Mouse (Mus musculus) MEL (cell line): ENCODE results near the gene Cebpg. TPM values are rescaled to one million over a fixed set of nuclear protein-coding genes. Genes with fewer than 3 reads are reported as not detected.

Experiments used
- DNase-seq: peaks from one replicate; pipeline ENCODE4 v3.0.0; 2011; ENCODE audit warnings: low read depth, low spot score
- H3K27ac ChIP-seq: 2 replicates; pipeline ENCODE4 v1.5.1; 2012; ENCODE audit warnings: low read depth, mild to moderate bottlenecking, control low read depth, low read length, moderate library complexity; ENCODE audit not compliant: control insufficient read depth
- H3K27me3 ChIP-seq, 2 experiments: fragments of 150-350 bp in 1 of 2; sonication (generic) in 1 of 2; 2 replicates each; pipeline ENCODE4 v1.6.1; 2012; ENCODE audit warnings: low read length in 2 of 2, mild to moderate bottlenecking in 2 of 2, improper control_type of control experiment in 1 of 2, moderate library complexity in 1 of 2; ENCODE audit not compliant: insufficient read depth in 2 of 2, control insufficient read depth in 1 of 2
- H3K36me3 ChIP-seq, 2 experiments: 2 replicates each; pipeline ENCODE4 v1.6.1; 2012 to 2014; ENCODE audit warnings: low read length in 2 of 2, improper control_type of control experiment in 1 of 2, inconsistent platforms in 1 of 2, mild to moderate bottlenecking in 1 of 2; ENCODE audit not compliant: insufficient read depth in 2 of 2, control insufficient read depth in 1 of 2
- H3K4me1 ChIP-seq, 2 experiments: fragments of 150-350 bp in 1 of 2; sonication (generic) in 1 of 2; 2 replicates each; pipeline ENCODE4 v1.6.1; 2012; ENCODE audit warnings: low read length in 2 of 2, improper control_type of control experiment in 1 of 2, mild to moderate bottlenecking in 1 of 2; ENCODE audit not compliant: insufficient read depth in 2 of 2, control insufficient read depth in 1 of 2
- H3K4me3 ChIP-seq, 2 experiments: fragments of 150-350 bp in 1 of 2; sonication (generic) in 1 of 2; 2 replicates each; pipeline ENCODE4 v1.5.1; 2012; ENCODE audit warnings: low read depth in 2 of 2, low read length in 2 of 2, mild to moderate bottlenecking in 2 of 2, moderate library complexity in 2 of 2, control low read depth in 1 of 2, improper control_type of control experiment in 1 of 2; ENCODE audit not compliant: control insufficient read depth in 1 of 2, insufficient read depth in 1 of 2
- H3K79me2 ChIP-seq: 2 replicates; pipeline ENCODE4 v1.6.1; 2012; ENCODE audit warnings: mild to moderate bottlenecking, low read length, moderate library complexity; ENCODE audit not compliant: control insufficient read depth, poor library complexity, insufficient read depth
- H3K9ac ChIP-seq: 2 replicates; pipeline ENCODE4 v1.6.1; 2012; ENCODE audit warnings: low read depth, mild to moderate bottlenecking, control low read depth, low read length, moderate library complexity; ENCODE audit not compliant: control insufficient read depth, poor library complexity, severe bottlenecking
- H3K9me3 ChIP-seq: fragments of 150-350 bp; sonication (generic); replicated peaks from 2 replicates; pipeline ENCODE4 v1.6.1; 2012; ENCODE audit warnings: mild to moderate bottlenecking, low read length, improper control_type of control experiment, moderate library complexity; ENCODE audit not compliant: insufficient read depth
- BHLHE40 ChIP-seq: IDR thresholded peaks from 2 replicates; pipeline ENCODE4 v1.6.1; 2012; ENCODE audit warnings: low read depth, mild to moderate bottlenecking, inconsistent platforms, low read length, improper control_type of control experiment, borderline replicate concordance
- CHD1 ChIP-seq: IDR thresholded peaks from 2 replicates; pipeline ENCODE4 v1.6.1; 2012; ENCODE audit warnings: low read depth, mild to moderate bottlenecking, inconsistent platforms, low read length, improper control_type of control experiment
- CHD2 ChIP-seq: IDR thresholded peaks from 2 replicates; pipeline ENCODE4 v1.6.1; 2011; ENCODE audit warnings: low read length, improper control_type of control experiment
- E2F4 ChIP-seq: IDR thresholded peaks from 2 replicates; pipeline ENCODE4 v1.6.1; 2011; ENCODE audit warnings: low read depth, low read length, improper control_type of control experiment, borderline replicate concordance
- EP300 ChIP-seq, 2 experiments: IDR thresholded peaks; 2 replicates each; pipeline ENCODE4 v1.6.1; 2011; ENCODE audit warnings: improper control_type of control experiment in 2 of 2, low read length in 2 of 2, low read depth in 1 of 2, mild to moderate bottlenecking in 1 of 2
- GATA1 ChIP-seq: IDR thresholded peaks from 2 replicates; pipeline ENCODE4 v1.6.1; 2011; ENCODE audit warnings: low read depth, low read length, improper control_type of control experiment
- HCFC1 ChIP-seq: IDR thresholded peaks from 2 replicates; pipeline ENCODE4 v1.6.1; 2012; ENCODE audit warnings: low read depth, mild to moderate bottlenecking, inconsistent platforms, low read length, improper control_type of control experiment, moderate library complexity
- JUND ChIP-seq: IDR thresholded peaks from 2 replicates; pipeline ENCODE4 v1.6.1; 2011; ENCODE audit warnings: low read depth, mild to moderate bottlenecking, improper control_type of control experiment, low read length
- MAX ChIP-seq: IDR thresholded peaks from 2 replicates; pipeline ENCODE4 v1.6.1; 2011; ENCODE audit warnings: low read length, improper control_type of control experiment
- MYC ChIP-seq: IDR thresholded peaks from 2 replicates; pipeline ENCODE4 v1.6.1; 2011; ENCODE audit warnings: low read depth, mild to moderate bottlenecking, low read length, improper control_type of control experiment, moderate library complexity
- NELFE ChIP-seq: IDR thresholded peaks from 2 replicates; pipeline ENCODE4 v1.6.1; 2011; ENCODE audit warnings: low read depth, low read length, improper control_type of control experiment
- POLR2AphosphoS2 ChIP-seq: IDR thresholded peaks from 2 replicates; pipeline ENCODE4 v1.6.1; 2011; ENCODE audit warnings: low read length, improper control_type of control experiment
- RAD21 ChIP-seq: IDR thresholded peaks from 2 replicates; pipeline ENCODE4 v1.6.1; 2011; ENCODE audit warnings: mild to moderate bottlenecking, low read depth, low read length, improper control_type of control experiment
- RCOR1 ChIP-seq: IDR thresholded peaks from 2 replicates; pipeline ENCODE4 v1.6.1; 2012; ENCODE audit warnings: low read depth, mild to moderate bottlenecking, inconsistent platforms, low read length, improper control_type of control experiment
- SMC3 ChIP-seq: IDR thresholded peaks from 2 replicates; pipeline ENCODE4 v1.6.1; 2011; ENCODE audit warnings: low read depth, low read length, improper control_type of control experiment
- TAL1 ChIP-seq: IDR thresholded peaks from 2 replicates; pipeline ENCODE4 v1.6.1; 2012; ENCODE audit warnings: mild to moderate bottlenecking, inconsistent platforms, low read length, moderate library complexity, mixed read lengths
- TBP ChIP-seq: IDR thresholded peaks from 2 replicates; pipeline ENCODE4 v1.8.0; 2011; ENCODE audit warnings: low read depth, low read length, improper control_type of control experiment
- TCF12 ChIP-seq: IDR thresholded peaks from 2 replicates; pipeline ENCODE4 v1.6.1; 2014; ENCODE audit warnings: low read depth, mild to moderate bottlenecking, inconsistent platforms, low read length, improper control_type of control experiment, moderate library complexity
- ZC3H11A ChIP-seq: IDR thresholded peaks from 2 replicates; pipeline ENCODE4 v1.6.1; 2012; ENCODE audit warnings: low read depth, mild to moderate bottlenecking, inconsistent platforms, low read length, improper control_type of control experiment
- ZNF384 ChIP-seq: IDR thresholded peaks from 2 replicates; pipeline ENCODE4 v1.6.1; 2012; ENCODE audit warnings: low read depth, mild to moderate bottlenecking, inconsistent platforms, low read length, improper control_type of control experiment
- polyA plus RNA-seq, 2 experiments: library from polyadenylated mRNA; stranded (reverse) in 1 of 2; unstranded in 1 of 2; fragments of >175 nt in 1 of 2; fragments of >200 nt in 1 of 2; gene quantifications; 2 replicates each; pipeline versions ENCODE4 v1.2.1 to v1.2.4; 2012; ENCODE audit warnings: low replicate concordance in 2 of 2, low read depth in 1 of 2; ENCODE audit not compliant: insufficient read length in 2 of 2, insufficient read depth in 1 of 2, missing spikeins in 1 of 2
- total RNA-seq: library from RNA; depleted of rRNA; stranded (reverse); fragments of 300-350 nt; gene quantifications from 2 replicates; pipeline ENCODE4 v1.2.3, GENCODE M21; 2012

Gene Cebpg
- total and polyA plus RNA-seq, 3 experiments = 17.3 to 20.7 TPM; not detected in 1

- Histone ChIP-seq H3K9ac (no peak overlapping the region), H3K4me1 (peaks cover 2 to 10% of the 10 kb centered on the region in 2 experiments; a peak in 2 of 4 replicates), H3K4me3 (no peak overlapping the region), H3K79me2 (no peaks in the 10 kb centered on the region), H3K27me3 (no peaks in the 10 kb centered on the region), H3K36me3 (peaks cover 0 to 5% of the 10 kb centered on the region in 2 experiments; a peak in 2 of 4 replicates), H3K9me3 (no peaks in the 10 kb centered on the region), H3K27ac (no peak overlapping the region)
- no peak for DNase-seq
- TF ChIP-seq HCFC1 (no peak), MAX (no peak), EP300 (IDR thresholded peaks at IDR 0.05; ENCODE audit: low read depth in 1 of 2, low read length in 2 of 2) (no peak)
Measured at GRCm38 (mm10) chr7:35035141-35035553, 21.2 kb downstream of the Cebpg start.

GRCm38 (mm10) chr7:35030567-35030966, 25.8 kb downstream of the Cebpg start:
- Histone ChIP-seq H3K4me1 (peaks cover 0 to 5% of the 10 kb centered on the region in 2 experiments; a peak in 2 of 4 replicates), H3K79me2 (no peaks in the 10 kb centered on the region), H3K9ac (no peak overlapping the region), H3K27me3 (no peaks in the 10 kb centered on the region), H3K36me3 (peaks cover 0 to 2% of the 10 kb centered on the region in 2 experiments; a peak in 1 of 4 replicates), H3K27ac (no peak overlapping the region), H3K9me3 (no peaks in the 10 kb centered on the region), H3K4me3 (no peak overlapping the region)
- no peak for DNase-seq
- TF ChIP-seq GATA1 (no peak), CHD1 (no peak), MYC (no peak), NELFE (no peak), MAX (no peak), CHD2 (no peak), BHLHE40 (no peak), RAD21 (no peak), E2F4 (no peak), TCF12 (no peak), ZC3H11A (no peak), RCOR1 (no peak), POLR2AphosphoS2 (no peak), JUND (no peak), TBP (no peak), SMC3 (no peak), EP300 (IDR thresholded peaks at IDR 0.05; ENCODE audit: low read depth in 1 of 2, low read length in 2 of 2) (no peak), TAL1 (no peak), ZNF384 (no peak)
